Mouse (Mus musculus) right cerebral cortex, postnatal 4 days (tissue): ENCODE data around the gene Thbs1.
"Not testable (repeated sequence)": the region's sequence is repeated elsewhere in the genome, so short reads cannot be mapped to it uniquely, and the experiment has no call there.

Experiments
- DNase-seq: peaks from one replicate; pipeline ENCODE4 v3.0.0-alpha.2; 2022

Thbs1 gene

GRCm38 (mm10) chr2:118114671-118115070 lies 3.0 kb downstream of the Thbs1 start:
- no peak for DNase-seq

- no peak for DNase-seq
Measured at GRCm38 (mm10) chr2:118115647-118116046, 4.0 kb downstream of the Thbs1 start.

GRCm38 (mm10) chr2:118116180-118116579 lies 4.5 kb downstream of the Thbs1 start:
- DNase-seq, result no peak

- no peak for DNase-seq
Measured at GRCm38 (mm10) chr2:118116754-118117290, 5.1 kb downstream of the Thbs1 start.

GRCm38 (mm10) chr2:118117401-118117800 lies 5.7 kb downstream of the Thbs1 start:
- DNase-seq, result no peak

- no peak for DNase-seq
Measured at GRCm38 (mm10) chr2:118118045-118118444, 6.4 kb downstream of the Thbs1 start.

GRCm38 (mm10) chr2:118118515-118118914 lies 6.8 kb downstream of the Thbs1 start:
- no peak for DNase-seq

- DNase-seq, result no peak
Measured at GRCm38 (mm10) chr2:118119684-118120083, 8.0 kb downstream of the Thbs1 start.

GRCm38 (mm10) chr2:118120095-118120494 lies 8.4 kb downstream of the Thbs1 start:
- DNase-seq, result no peak

- no peak for DNase-seq
Measured at GRCm38 (mm10) chr2:118120751-118121150, 9.1 kb downstream of the Thbs1 start.

GRCm38 (mm10) chr2:118122291-118122690 lies 10.6 kb downstream of the Thbs1 start:
- DNase-seq, result no peak

- no peak for DNase-seq
Measured at GRCm38 (mm10) chr2:118123743-118124142, 12.1 kb downstream of the Thbs1 start.

- DNase-seq, result no peak
Measured at GRCm38 (mm10) chr2:118124437-118124836, 12.8 kb downstream of the Thbs1 start.

GRCm38 (mm10) chr2:118125211-118125939 lies 13.7 kb downstream of the Thbs1 start:
- no peak for DNase-seq

- DNase-seq, result no peak
Measured at GRCm38 (mm10) chr2:118125943-118126470, 14.3 kb downstream of the Thbs1 start.

- no peak for DNase-seq
Measured at GRCm38 (mm10) chr2:118127516-118128288, 16.0 kb downstream of the Thbs1 start.

GRCm38 (mm10) chr2:118128313-118128712 lies 16.6 kb downstream of the Thbs1 start:
- DNase-seq, result no peak

- DNase-seq, result no peak
Measured at GRCm38 (mm10) chr2:118137071-118137470, 25.4 kb downstream of the Thbs1 start.

GRCm38 (mm10) chr2:118137776-118138175 lies 26.1 kb downstream of the Thbs1 start:
- DNase-seq, result no peak

- no peak for DNase-seq
Measured at GRCm38 (mm10) chr2:118139261-118139660, 27.6 kb downstream of the Thbs1 start.

- DNase-seq, result no peak
Measured at GRCm38 (mm10) chr2:118141651-118142050, 30.0 kb downstream of the Thbs1 start.

GRCm38 (mm10) chr2:118147749-118148148 lies 36.1 kb downstream of the Thbs1 start:
- DNase-seq, result not testable (repeated sequence)

GRCm38 (mm10) chr2:118148321-118149142 lies 36.9 kb downstream of the Thbs1 start:
- DNase-seq, result no peak
